In genomic region chr11:114336839-114337484, GRCm38 (mm10) we compare ENCODE assay signal across 11 mouse cellular contexts.
DNase-seq lines count a peak whose midpoint lies in the region; ATAC-seq and TF ChIP-seq lines count a peak whose summit lies in the region.
"Had no signal": no experiment of that assay in that cellular context is flagged by ENCODE, and none has a peak within 500 bp of the region (broad histone marks: within the 10 kb centered on the region; RNA-seq: fewer than 3 reads in every experiment).

No protein-coding gene starts in this region.

- no peak for TF ChIP-seq POLR2A in limb, embryonic 14.5 days (IDR thresholded peaks at IDR 0.05; ENCODE audit: borderline replicate concordance, extremely low read depth, insufficient read depth, insufficient read length)

- H3K4me1 ChIP-seq in forebrain, embryonic 12.5 days, result peaks cover 28% of the 10 kb centered on the region
- H3K4me1 ChIP-seq in limb, embryonic 14.5 days (ENCODE audit: control insufficient read depth, insufficient read depth, low read length), result peaks cover 10% of the 10 kb centered on the region
- H3K4me1 ChIP-seq in intestine, postnatal 0 days (replicated peaks; ENCODE audit: control insufficient read depth, insufficient read depth, low read length), result no peaks in the 10 kb centered on the region

- no peaks in the 10 kb centered on the region for H3K36me3 ChIP-seq in forebrain, embryonic 12.5 days (replicated peaks)
- no peaks in the 10 kb centered on the region for H3K36me3 ChIP-seq in limb, embryonic 14.5 days (ENCODE audit: control insufficient read depth, insufficient read depth, low read length)
- H3K36me3 ChIP-seq in intestine, postnatal 0 days (ENCODE audit: control insufficient read depth, insufficient read depth), result no peaks in the 10 kb centered on the region
- H3K36me3 ChIP-seq: heart, embryonic 13.5 days had no signal

- H3K9me3 ChIP-seq in forebrain, embryonic 12.5 days, result no peaks in the 10 kb centered on the region
- no peaks in the 10 kb centered on the region for H3K9me3 ChIP-seq in limb, embryonic 14.5 days (ENCODE audit: control insufficient read depth, low read length)
- no peaks in the 10 kb centered on the region for H3K9me3 ChIP-seq in intestine, postnatal 0 days (ENCODE audit: control insufficient read depth)
- H3K9me3 ChIP-seq: heart, embryonic 13.5 days had no signal

- peak overlapping the region; percentile 17; the same call in 1 of the 2 replicates for H3K9ac ChIP-seq in forebrain, embryonic 12.5 days
- no peak overlapping the region for H3K9ac ChIP-seq in limb, embryonic 14.5 days (ENCODE audit: low read depth, low read length, severe bottlenecking)
- no peak overlapping the region for H3K9ac ChIP-seq in intestine, postnatal 0 days (ENCODE audit: low read depth, low read length)
- H3K9ac ChIP-seq: heart, embryonic 13.5 days had no signal

- peak overlapping the region; percentile 78 for H3K27ac ChIP-seq in forebrain, embryonic 12.5 days
- H3K27ac ChIP-seq in limb, embryonic 14.5 days (replicated peaks; ENCODE audit: low read depth, low read length), result no peak overlapping the region
- H3K27ac ChIP-seq in intestine, postnatal 0 days (ENCODE audit: low read depth, low read length), result no peak overlapping the region
- H3K27ac ChIP-seq: heart, embryonic 13.5 days had no signal

- H3K4me2 ChIP-seq in forebrain, embryonic 12.5 days, result peak overlapping the region; percentile 17; the same call in 1 of the 2 replicates
- no peak overlapping the region for H3K4me2 ChIP-seq in limb, embryonic 14.5 days (replicated peaks; ENCODE audit: low read depth, low read length, severe bottlenecking)
- no peak overlapping the region for H3K4me2 ChIP-seq in intestine, postnatal 0 days (replicated peaks; ENCODE audit: low read depth)
- H3K4me2 ChIP-seq: heart, embryonic 13.5 days had no signal

- TF ChIP-seq CTCF in intestine, postnatal 0 days (IDR thresholded peaks at IDR 0.05; ENCODE audit: low read depth), result no peak

- 30% methylated on average over 12 of the region's 12 CpGs for WGBS in forebrain, embryonic 12.5 days
- 49% methylated on average over 12 of the region's 12 CpGs for WGBS in limb, embryonic 14.5 days
- 73% methylated on average over 12 of the region's 12 CpGs for WGBS in intestine, postnatal 0 days

- peak; percentile 25 to 27 for DNase-seq in cerebellum, adult 18-20 months
- DNase-seq in cerebellum, adult 9-10 months, result no peak
- DNase-seq in Muller cell, postnatal 12 days (ENCODE audit: inconsistent ontology term), result peak; percentile 70
- DNase-seq in limb, embryonic 14.5 days (ENCODE audit: low spot score), result peak; percentile 9
- no peak for DNase-seq in thymus, postnatal 4 days
- no peak for DNase-seq in frontal cortex, postnatal 14 days (ENCODE audit: low spot score in 2 of 2)
- DNase-seq: adrenal gland, postnatal 14 days; kidney, adult 11 months had no signal

- no peak overlapping the region for H3K4me3 ChIP-seq in forebrain, embryonic 12.5 days (replicated peaks)
- H3K4me3 ChIP-seq in limb, embryonic 14.5 days (replicated peaks; ENCODE audit: low read length), result no peak overlapping the region
- no peak overlapping the region for H3K4me3 ChIP-seq in intestine, postnatal 0 days (ENCODE audit: low read depth, low read length)
- H3K4me3 ChIP-seq: heart, embryonic 13.5 days had no signal

- ATAC-seq in forebrain, embryonic 12.5 days (ENCODE audit: low FRiP score), result 0 out of 2 replicates have a peak, but pooled peaks have one; percentile 27
- no peak for ATAC-seq in limb, embryonic 14.5 days (ENCODE audit: low FRiP score, low read depth)
- ATAC-seq in intestine, postnatal 0 days, result no peak

- H3K27me3 ChIP-seq in forebrain, embryonic 12.5 days, result peaks cover 16% of the 10 kb centered on the region
- no peaks in the 10 kb centered on the region for H3K27me3 ChIP-seq in limb, embryonic 14.5 days (ENCODE audit: control insufficient read depth, insufficient read depth, low read length)
- H3K27me3 ChIP-seq in intestine, postnatal 0 days (replicated peaks; ENCODE audit: control insufficient read depth, insufficient read depth, low read length), result no peaks in the 10 kb centered on the region
- H3K27me3 ChIP-seq: heart, embryonic 13.5 days had no signal

Comparison
In these comparisons a context has a peak if more than half of its experiments do, and no peak if none do; other contexts are left out.
1. DNase-seq: peak in cerebellum, adult 18-20 months (2 of 2), Muller cell, postnatal 12 days (single experiment) and limb, embryonic 14.5 days (single experiment); none in cerebellum, adult 9-10 months (single experiment), thymus, postnatal 4 days (single experiment) and frontal cortex, postnatal 14 days (0 of 2).